Mouse (Mus musculus): ENCODE data around the gene Pip4p1. TPM values are rescaled to one million over a fixed set of nuclear protein-coding genes. Genes with fewer than 3 reads are reported as not detected.
"Not testable (repeated sequence)": the region's sequence is repeated elsewhere in the genome, so short reads cannot be mapped to it uniquely, and the experiment has no call there.

The Pip4p1 gene
- polyA plus RNA-seq, 1 experiment from 2014 or later = 24.9 TPM

- peak overlapping the region; percentile 87 for H3K27ac ChIP-seq (ENCODE audit: low read length)
- no peaks in the 10 kb centered on the region for H3K27me3 ChIP-seq (ENCODE audit: control insufficient read depth, insufficient read depth, low read depth, low read length)
- under 1% methylated on average over 38 of the region's 38 CpGs for WGBS (ENCODE audit: insufficient replicate concordance)
- peak overlapping the region; percentile 77 for H3K9ac ChIP-seq (ENCODE audit: low read depth, low read length)
- peak overlapping the region; percentile 94 for H3K4me2 ChIP-seq (ENCODE audit: low read depth, low read length)
- ATAC-seq (ENCODE audit: low read depth) = peak; percentile 54
- H3K9me3 ChIP-seq (replicated peaks; ENCODE audit: control insufficient read depth, low read length) = no peaks in the 10 kb centered on the region
- H3K4me1 ChIP-seq (ENCODE audit: control insufficient read depth, low read depth, low read length) = peaks cover 31% of the 10 kb centered on the region
- H3K36me3 ChIP-seq (ENCODE audit: control insufficient read depth, insufficient read depth) = peaks cover 32% of the 10 kb centered on the region
- peak overlapping the region; percentile 78 for H3K4me3 ChIP-seq (ENCODE audit: low read depth, low read length)
Measured at GRCm38 (mm10) chr14:50925111-50925920, 5.3 kb downstream of the Pip4p1 start.

DNA sequence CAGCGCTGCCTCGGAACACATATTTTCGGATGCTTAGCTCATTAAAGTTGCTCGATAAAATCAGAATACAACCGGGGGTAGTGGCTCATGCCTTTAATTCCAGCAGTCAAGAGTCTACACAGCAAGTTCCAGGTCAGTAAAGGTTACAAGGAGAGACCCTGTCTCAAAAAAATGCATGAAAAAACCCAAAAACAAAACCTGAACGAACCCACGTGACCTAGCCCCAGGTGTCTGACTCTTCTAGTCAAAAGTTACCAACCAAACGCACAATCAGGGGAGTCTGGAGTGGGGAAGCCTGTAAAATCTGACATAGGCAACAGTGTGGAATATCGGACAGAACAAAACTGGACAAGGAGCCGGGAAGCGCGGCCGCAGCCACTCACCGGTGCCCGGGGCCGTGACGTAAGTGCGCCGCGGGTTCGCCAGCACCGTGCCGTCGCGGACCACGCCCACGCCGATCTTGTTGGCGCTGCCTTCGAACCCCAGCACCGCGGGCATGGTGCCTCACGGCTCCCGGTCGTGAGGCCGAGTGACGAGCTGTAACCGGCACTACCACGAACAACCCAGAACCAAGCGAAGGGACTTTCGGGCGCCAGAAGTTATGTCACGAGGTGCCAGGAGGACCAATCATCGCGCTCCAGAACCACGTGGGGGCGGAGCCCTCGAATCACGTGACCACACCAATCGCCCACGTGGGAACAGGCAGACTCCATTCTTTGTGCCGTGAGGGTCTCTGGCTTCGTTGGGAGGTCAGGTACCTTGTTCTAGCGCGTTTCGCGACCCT, 6.2 kb downstream of the Pip4p1 start, which contains the start of the genes Osgep and Apex1:
Gene Osgep (minus strand): TSS at position 613 of the 784 bp plus-strand sequence.
Gene Apex1 (plus strand): TSS at position 688 of the 784 bp plus-strand sequence.
- peak within 1 kb of the TSS; percentile 77 for H3K9ac ChIP-seq (ENCODE audit: low read depth, low read length)
- H3K4me1 ChIP-seq (ENCODE audit: control insufficient read depth, low read depth, low read length) = peaks cover 23% of the 10 kb centered on the region
- no peaks in the 10 kb centered on the region for H3K9me3 ChIP-seq (replicated peaks; ENCODE audit: control insufficient read depth, low read length)
- H3K4me2 ChIP-seq (ENCODE audit: low read depth, low read length) = peak within 1 kb of the TSS; percentile 94
- ATAC-seq (ENCODE audit: low read depth) = peak; percentile 92
- no peaks in the 10 kb centered on the region for H3K27me3 ChIP-seq (ENCODE audit: control insufficient read depth, insufficient read depth, low read depth, low read length)
- peaks cover 32% of the 10 kb centered on the region for H3K36me3 ChIP-seq (ENCODE audit: control insufficient read depth, insufficient read depth)
- peak within 1 kb of the TSS; percentile 78 for H3K4me3 ChIP-seq (ENCODE audit: low read depth, low read length)
- peak within 1 kb of the TSS; percentile 87 for H3K27ac ChIP-seq (ENCODE audit: low read length)
- under 1% methylated on average over 57 of the region's 57 CpGs for WGBS (ENCODE audit: insufficient replicate concordance)

- H3K4me3 ChIP-seq (ENCODE audit: low read depth, low read length) = peak overlapping the region; percentile 78
- WGBS (ENCODE audit: insufficient replicate concordance) = 83% methylated on average over 1 of the region's 1 CpGs
- H3K4me2 ChIP-seq (ENCODE audit: low read depth, low read length) = peak overlapping the region; percentile 94
- H3K9ac ChIP-seq (ENCODE audit: low read depth, low read length) = peak overlapping the region; percentile 77
- H3K27me3 ChIP-seq (ENCODE audit: control insufficient read depth, insufficient read depth, low read depth, low read length); ATAC-seq (ENCODE audit: low read depth); H3K9me3 ChIP-seq (replicated peaks; ENCODE audit: control insufficient read depth, low read length): not testable (repeated sequence)
- H3K4me1 ChIP-seq (ENCODE audit: control insufficient read depth, low read depth, low read length) = peaks cover 18% of the 10 kb centered on the region
- H3K27ac ChIP-seq (ENCODE audit: low read length) = peak overlapping the region; percentile 87; the same call in 1 of the 2 replicates
- peaks cover 23% of the 10 kb centered on the region for H3K36me3 ChIP-seq (ENCODE audit: control insufficient read depth, insufficient read depth)
Measured at GRCm38 (mm10) chr14:50923437-50923836, 7.2 kb downstream of the Pip4p1 start.

DNA sequence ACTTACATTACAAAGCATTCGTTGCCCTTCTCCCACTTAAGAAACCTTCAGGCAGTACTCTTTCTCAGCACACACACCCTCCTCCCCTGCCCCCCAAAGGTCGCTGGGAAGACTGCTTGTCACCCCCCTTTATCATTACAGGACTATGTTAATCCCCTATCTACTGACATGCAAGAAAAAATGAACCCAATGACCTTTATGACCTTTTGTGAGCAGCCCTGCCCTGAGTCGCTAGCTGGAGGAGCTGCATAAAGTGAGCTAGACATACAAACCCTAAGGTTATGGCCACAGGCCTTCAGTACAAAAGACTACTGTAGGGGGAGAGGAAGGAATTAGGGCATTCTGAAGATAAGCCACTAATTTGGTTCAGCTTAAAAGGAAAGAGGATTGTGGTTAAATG, 19.3 kb downstream of the Pip4p1 start:
- Histone ChIP-seq H3K9ac (ENCODE audit: low read depth, low read length) (no peak overlapping the region), H3K4me2 (ENCODE audit: low read depth, low read length) (no peak overlapping the region), H3K27ac (ENCODE audit: low read length) (no peak overlapping the region), H3K27me3 (ENCODE audit: control insufficient read depth, insufficient read depth, low read depth, low read length) (no peaks in the 10 kb centered on the region), H3K9me3 (replicated peaks; ENCODE audit: control insufficient read depth, low read length) (no peaks in the 10 kb centered on the region), H3K4me1 (ENCODE audit: control insufficient read depth, low read depth, low read length) (no peaks in the 10 kb centered on the region), H3K36me3 (ENCODE audit: control insufficient read depth, insufficient read depth) (no peaks in the 10 kb centered on the region; the same call in 1 of the 2 replicates), H3K4me3 (ENCODE audit: low read depth, low read length) (no peak overlapping the region)
- no peak for ATAC-seq (ENCODE audit: low read depth)
- 50% methylated on average over 3 of the region's 3 CpGs for WGBS (ENCODE audit: insufficient replicate concordance)

GRCm38 (mm10) chr14:50908126-50908525, 22.5 kb downstream of the Pip4p1 start:
- H3K4me2 ChIP-seq (ENCODE audit: low read depth, low read length) = no peak overlapping the region
- no peak overlapping the region for H3K9ac ChIP-seq (ENCODE audit: low read depth, low read length)
- no peak for ATAC-seq (ENCODE audit: low read depth)
- no peaks in the 10 kb centered on the region for H3K27me3 ChIP-seq (ENCODE audit: control insufficient read depth, insufficient read depth, low read depth, low read length)
- WGBS (ENCODE audit: insufficient replicate concordance) = 49% methylated on average over 4 of the region's 4 CpGs
- H3K4me1 ChIP-seq (ENCODE audit: control insufficient read depth, low read depth, low read length) = peaks cover 4% of the 10 kb centered on the region; the same call in 1 of the 2 replicates
- H3K27ac ChIP-seq (ENCODE audit: low read length) = no peak overlapping the region
- no peaks in the 10 kb centered on the region for H3K36me3 ChIP-seq (ENCODE audit: control insufficient read depth, insufficient read depth)
- H3K9me3 ChIP-seq (replicated peaks; ENCODE audit: control insufficient read depth, low read length) = no peaks in the 10 kb centered on the region
- H3K4me3 ChIP-seq (ENCODE audit: low read depth, low read length) = no peak overlapping the region

GRCm38 (mm10) chr14:50905327-50905726, 25.3 kb downstream of the Pip4p1 start:
- not testable (repeated sequence) for H3K4me1 ChIP-seq (ENCODE audit: control insufficient read depth, low read depth, low read length); ATAC-seq (ENCODE audit: low read depth); H3K9ac ChIP-seq (ENCODE audit: low read depth, low read length); H3K9me3 ChIP-seq (replicated peaks; ENCODE audit: control insufficient read depth, low read length); H3K4me2 ChIP-seq (ENCODE audit: low read depth, low read length); H3K4me3 ChIP-seq (ENCODE audit: low read depth, low read length); H3K27ac ChIP-seq (ENCODE audit: low read length); H3K36me3 ChIP-seq (ENCODE audit: control insufficient read depth, insufficient read depth); H3K27me3 ChIP-seq (ENCODE audit: control insufficient read depth, insufficient read depth, low read depth, low read length)

DNA sequence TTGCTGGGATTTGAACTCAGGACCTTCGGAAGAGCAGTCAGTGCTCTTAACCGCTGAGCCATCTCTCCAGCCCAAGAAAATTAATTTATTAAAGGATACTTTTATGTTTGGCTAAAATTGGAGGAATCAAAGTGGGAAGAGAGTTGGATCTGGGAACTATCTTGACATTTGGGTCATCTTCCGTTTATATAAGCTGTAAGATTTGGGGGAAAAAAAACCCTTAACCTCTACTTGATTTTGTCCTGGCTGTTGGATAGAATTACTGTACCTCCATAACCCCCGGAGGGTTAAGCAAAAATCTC, 25.9 kb downstream of the Pip4p1 start:
- 72% methylated on average over 4 of the region's 4 CpGs for WGBS (ENCODE audit: insufficient replicate concordance)
- H3K27me3 ChIP-seq (ENCODE audit: control insufficient read depth, insufficient read depth, low read depth, low read length) = no peaks in the 10 kb centered on the region
- H3K4me3 ChIP-seq (ENCODE audit: low read depth, low read length) = no peak overlapping the region
- no peak overlapping the region for H3K4me2 ChIP-seq (ENCODE audit: low read depth, low read length)
- no peak overlapping the region for H3K27ac ChIP-seq (ENCODE audit: low read length)
- ATAC-seq (ENCODE audit: low read depth) = no peak
- H3K36me3 ChIP-seq (ENCODE audit: control insufficient read depth, insufficient read depth) = no peaks in the 10 kb centered on the region
- peaks cover 4% of the 10 kb centered on the region; the same call in 1 of the 2 replicates for H3K4me1 ChIP-seq (ENCODE audit: control insufficient read depth, low read depth, low read length)
- H3K9ac ChIP-seq (ENCODE audit: low read depth, low read length) = no peak overlapping the region
- H3K9me3 ChIP-seq (replicated peaks; ENCODE audit: control insufficient read depth, low read length) = no peaks in the 10 kb centered on the region

DNA sequence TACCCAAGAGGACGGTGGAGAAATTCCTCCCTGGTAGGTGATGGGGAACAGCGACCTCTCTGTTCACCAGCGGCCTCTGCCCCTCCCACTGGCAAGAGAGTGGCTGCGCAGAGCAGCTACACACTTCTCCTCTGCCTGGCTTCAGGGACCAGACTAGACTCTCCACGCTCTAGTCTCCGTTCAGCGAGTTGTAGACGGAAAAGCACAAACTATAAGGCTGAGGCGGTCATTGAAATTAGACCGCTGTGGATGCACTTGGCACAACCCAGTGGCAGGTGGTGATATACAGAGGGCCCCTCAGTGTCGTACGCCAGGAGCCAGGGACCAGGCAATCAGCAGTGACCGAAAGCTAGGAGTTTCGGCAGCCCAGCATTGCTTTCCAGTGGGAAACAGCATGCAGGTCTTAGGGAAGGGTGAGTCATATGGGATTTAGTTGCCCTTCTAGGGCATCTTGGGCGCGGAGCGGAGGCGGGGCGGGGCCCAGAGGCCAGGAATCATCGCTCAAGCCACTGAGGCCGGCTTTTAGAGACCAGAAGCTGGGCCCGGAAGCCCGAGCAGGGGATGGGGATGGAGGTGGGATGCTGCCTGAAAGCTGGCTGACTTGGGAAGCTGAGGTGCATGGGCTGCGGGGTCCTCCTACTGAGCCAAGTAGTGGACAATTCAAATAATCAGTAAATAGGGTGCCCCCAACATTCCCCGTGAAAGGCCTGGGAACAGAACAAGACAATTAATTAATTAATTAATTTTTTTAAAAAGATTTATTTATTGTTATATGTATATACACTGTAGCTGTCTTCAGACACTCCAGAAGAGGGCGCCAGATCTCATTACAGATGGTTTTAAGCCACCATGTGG, 26.5 kb downstream of the Pip4p1 start:
- Histone ChIP-seq H3K27ac (ENCODE audit: low read length) (no peak overlapping the region), H3K4me3 (ENCODE audit: low read depth, low read length) (peak overlapping the region; percentile 46), H3K4me2 (ENCODE audit: low read depth, low read length) (peak overlapping the region; percentile 62), H3K36me3 (ENCODE audit: control insufficient read depth, insufficient read depth) (no peaks in the 10 kb centered on the region), H3K4me1 (ENCODE audit: control insufficient read depth, low read depth, low read length) (peaks cover 4% of the 10 kb centered on the region; the same call in 1 of the 2 replicates), H3K27me3 (ENCODE audit: control insufficient read depth, insufficient read depth, low read depth, low read length) (no peaks in the 10 kb centered on the region), H3K9me3 (replicated peaks; ENCODE audit: control insufficient read depth, low read length) (no peaks in the 10 kb centered on the region), H3K9ac (ENCODE audit: low read depth, low read length) (peak overlapping the region; percentile 29; the same call in 1 of the 2 replicates)
- peak; percentile 79 for ATAC-seq (ENCODE audit: low read depth)
- 7% methylated on average over 26 of the region's 26 CpGs for WGBS (ENCODE audit: insufficient replicate concordance)
